Mouse (Mus musculus): ENCODE results near the gene Rpgrip1. TPM values are rescaled to one million over a fixed set of nuclear protein-coding genes. Genes with fewer than 3 reads are reported as not detected.
A peak's percentile ranks its signal among the peaks of the same experiment; 100 is the strongest.

Rpgrip1 gene
- polyA plus RNA-seq, 1 experiment, result 2.0 TPM

DNA sequence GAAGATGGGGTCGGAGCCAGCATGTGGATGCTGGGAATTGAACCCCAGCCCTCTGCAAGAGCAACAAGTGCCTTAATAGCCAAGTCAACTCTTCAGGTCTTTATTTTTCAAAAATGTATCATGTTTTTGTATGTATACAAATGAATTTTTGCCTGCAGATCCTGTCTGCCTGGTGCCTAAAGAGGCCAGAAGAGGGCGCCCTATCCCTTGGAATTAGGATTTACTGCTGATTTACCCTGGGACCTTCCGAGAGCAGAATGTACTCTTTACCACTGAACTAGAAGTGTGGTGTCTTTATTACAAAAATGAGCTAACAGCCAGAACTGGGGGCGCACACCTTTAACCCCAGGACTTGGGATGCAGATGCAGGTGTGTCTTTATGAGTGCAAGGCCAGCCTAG lies 13.4 kb downstream of the Rpgrip1 start:
- TF ChIP-seq POLR2A (IDR thresholded peaks at IDR 0.05; ENCODE audit: borderline replicate concordance, extremely low read depth, insufficient read depth, insufficient read length, poor library complexity, severe bottlenecking) (no peak), CTCF (IDR thresholded peaks at IDR 0.05; ENCODE audit: borderline replicate concordance, extremely low read depth, insufficient read depth, insufficient read length) (peak; percentile 70; the same call in 1 of the 2 replicates)
- peak; percentile 82 for DNase-seq (ENCODE audit: low read depth)

DNA sequence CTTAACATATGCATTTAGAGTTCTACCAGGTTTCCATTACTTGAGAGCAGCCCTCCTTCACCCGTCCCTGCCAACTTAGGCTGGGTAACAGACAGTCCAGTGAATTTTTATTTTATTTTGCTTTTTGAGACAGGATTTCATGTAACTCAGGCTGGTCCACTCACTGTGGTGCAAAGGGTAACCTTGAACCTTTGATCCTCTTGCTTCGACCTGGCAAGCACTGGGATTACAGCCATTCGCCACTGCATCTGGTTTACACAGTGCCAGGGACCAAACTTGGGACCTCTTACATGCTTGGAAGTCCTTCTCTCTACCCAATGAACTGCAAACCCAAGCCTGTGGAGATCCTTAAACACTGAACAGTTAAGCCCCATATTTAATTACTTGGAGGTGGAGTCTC lies 14.1 kb downstream of the Rpgrip1 start:
- no peak for DNase-seq (ENCODE audit: low read depth)
- no peak for TF ChIP-seq CTCF (IDR thresholded peaks at IDR 0.05; ENCODE audit: borderline replicate concordance, extremely low read depth, insufficient read depth, insufficient read length)
- TF ChIP-seq POLR2A (IDR thresholded peaks at IDR 0.05; ENCODE audit: borderline replicate concordance, extremely low read depth, insufficient read depth, insufficient read length, poor library complexity, severe bottlenecking), result no peak

DNA sequence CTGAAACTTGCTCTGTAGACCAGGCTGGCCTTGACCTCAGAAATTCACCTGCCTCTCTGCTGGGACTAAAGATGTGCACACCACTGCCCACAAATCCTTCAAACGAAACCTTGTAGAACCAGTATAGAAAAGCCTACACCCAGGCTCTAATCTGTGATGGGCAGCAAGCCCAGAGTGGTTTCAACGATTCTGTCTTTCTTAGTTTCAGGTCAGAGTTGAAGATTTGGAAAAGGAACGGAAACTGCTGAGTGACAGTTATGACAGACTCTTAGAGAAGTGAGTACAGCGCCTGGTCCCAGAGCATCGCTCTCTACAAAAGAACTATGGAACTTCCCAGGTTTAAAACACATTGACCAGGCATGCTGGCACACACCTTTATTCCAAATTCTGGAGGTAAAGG lies 23.1 kb downstream of the Rpgrip1 start:
- TF ChIP-seq POLR2A (IDR thresholded peaks at IDR 0.05; ENCODE audit: borderline replicate concordance, extremely low read depth, insufficient read depth, insufficient read length, poor library complexity, severe bottlenecking) (no peak), CTCF (IDR thresholded peaks at IDR 0.05; ENCODE audit: borderline replicate concordance, extremely low read depth, insufficient read depth, insufficient read length) (no peak)
- DNase-seq (ENCODE audit: low read depth), result no peak

DNA sequence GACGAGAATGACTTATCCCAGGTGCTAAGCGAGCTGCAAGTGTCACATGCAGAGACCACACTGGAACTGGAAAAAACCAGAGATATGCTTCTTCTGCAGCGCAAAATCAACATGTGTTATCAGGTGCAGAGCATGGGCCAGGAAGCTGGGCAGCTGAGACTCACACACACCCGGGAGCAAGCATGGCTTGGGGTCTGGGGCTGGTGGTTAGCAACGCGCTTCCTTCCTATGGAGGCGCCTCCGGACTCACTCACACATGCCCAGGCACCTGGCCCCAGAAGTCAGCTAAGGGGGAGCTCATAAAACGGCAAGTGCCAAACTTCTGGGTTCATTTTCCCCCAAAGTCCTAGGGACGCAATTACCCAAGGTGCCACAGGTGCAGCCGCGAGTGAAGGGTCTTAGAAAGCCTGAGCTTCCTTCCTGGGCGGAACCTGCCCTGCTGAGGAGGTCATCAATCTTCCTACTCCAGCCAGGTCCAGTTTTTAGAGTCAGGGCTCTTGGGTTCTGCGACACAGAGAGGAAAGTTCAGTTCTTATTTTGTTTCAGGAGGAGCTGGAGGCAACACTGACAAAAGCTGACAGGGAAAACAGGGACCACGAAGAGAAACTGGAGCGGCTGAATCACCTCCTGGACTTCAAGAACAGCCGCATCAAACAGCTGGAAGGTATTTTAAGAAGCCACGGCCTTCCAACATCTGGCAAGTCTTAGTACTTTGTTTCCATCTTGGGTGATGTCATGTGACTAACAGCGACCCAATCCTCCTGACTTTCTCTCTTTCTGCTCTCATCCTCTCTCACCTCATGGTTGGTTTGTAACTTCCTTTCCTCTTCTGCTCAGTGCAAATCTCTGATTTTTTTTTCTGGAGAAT lies 30.3 kb downstream of the Rpgrip1 start:
- TF ChIP-seq CTCF (IDR thresholded peaks at IDR 0.05; ENCODE audit: borderline replicate concordance, extremely low read depth, insufficient read depth, insufficient read length) (no peak), POLR2A (IDR thresholded peaks at IDR 0.05; ENCODE audit: borderline replicate concordance, extremely low read depth, insufficient read depth, insufficient read length, poor library complexity, severe bottlenecking) (no peak)
- no peak for DNase-seq (ENCODE audit: low read depth)

DNA sequence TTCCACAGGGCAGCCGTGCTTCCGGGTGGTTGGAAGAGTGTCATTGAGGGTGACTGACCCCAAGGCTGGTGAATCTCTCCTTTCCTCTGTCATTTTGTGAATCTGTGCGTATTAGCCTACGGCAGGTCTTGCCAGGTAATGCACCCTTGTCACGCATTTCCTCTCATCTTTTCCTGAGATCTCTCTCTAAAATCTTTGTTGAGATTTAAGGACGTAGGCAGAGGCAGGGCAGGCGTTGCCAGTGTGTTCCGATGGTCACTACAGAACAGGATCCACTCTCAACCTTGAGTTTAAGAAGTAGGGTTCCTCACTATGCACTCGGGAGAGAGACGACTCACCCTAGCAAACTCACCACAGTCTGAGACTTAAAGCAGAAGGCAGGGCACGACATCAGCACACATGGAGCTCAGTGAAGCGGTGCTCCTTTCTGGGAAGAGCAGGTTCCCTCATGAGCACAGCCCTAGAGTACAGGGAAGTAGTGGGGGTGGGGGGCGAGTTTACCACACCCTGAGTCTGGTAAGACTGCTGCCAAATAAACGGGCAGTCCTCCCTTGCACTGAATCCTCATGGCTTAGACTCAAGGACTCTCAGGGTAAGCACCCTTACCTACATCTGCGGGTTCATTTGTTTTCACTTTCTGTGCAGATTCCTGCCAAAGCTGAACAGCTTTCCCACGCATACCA lies 31.1 kb downstream of the Rpgrip1 start:
- TF ChIP-seq POLR2A (IDR thresholded peaks at IDR 0.05; ENCODE audit: borderline replicate concordance, extremely low read depth, insufficient read depth, insufficient read length, poor library complexity, severe bottlenecking) (no peak), CTCF (IDR thresholded peaks at IDR 0.05; ENCODE audit: borderline replicate concordance, extremely low read depth, insufficient read depth, insufficient read length) (no peak)
- no peak for DNase-seq (ENCODE audit: low read depth)

DNA sequence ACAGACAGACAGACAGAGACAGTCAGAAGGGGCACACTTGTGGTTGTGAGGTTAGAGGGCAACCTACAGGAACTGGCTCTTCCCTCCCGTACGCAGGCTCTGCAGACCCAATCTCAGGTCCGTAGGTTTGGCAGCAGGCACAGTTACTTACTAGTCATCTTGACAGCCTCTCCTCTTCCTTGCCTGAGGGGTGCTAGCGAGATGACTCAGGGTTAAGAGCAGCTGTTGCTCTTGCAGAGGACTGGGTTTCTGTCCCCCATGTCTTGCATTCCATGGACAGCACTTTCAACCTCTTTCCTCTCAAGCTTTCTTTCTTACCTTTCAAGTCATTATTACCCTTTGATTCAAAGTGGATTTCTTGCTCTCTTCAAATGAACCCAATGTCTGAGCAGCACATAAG lies 33.7 kb downstream of the Rpgrip1 start:
- TF ChIP-seq CTCF (IDR thresholded peaks at IDR 0.05; ENCODE audit: borderline replicate concordance, extremely low read depth, insufficient read depth, insufficient read length) (no peak), POLR2A (IDR thresholded peaks at IDR 0.05; ENCODE audit: borderline replicate concordance, extremely low read depth, insufficient read depth, insufficient read length, poor library complexity, severe bottlenecking) (no peak)
- DNase-seq (ENCODE audit: low read depth), result no peak

DNA sequence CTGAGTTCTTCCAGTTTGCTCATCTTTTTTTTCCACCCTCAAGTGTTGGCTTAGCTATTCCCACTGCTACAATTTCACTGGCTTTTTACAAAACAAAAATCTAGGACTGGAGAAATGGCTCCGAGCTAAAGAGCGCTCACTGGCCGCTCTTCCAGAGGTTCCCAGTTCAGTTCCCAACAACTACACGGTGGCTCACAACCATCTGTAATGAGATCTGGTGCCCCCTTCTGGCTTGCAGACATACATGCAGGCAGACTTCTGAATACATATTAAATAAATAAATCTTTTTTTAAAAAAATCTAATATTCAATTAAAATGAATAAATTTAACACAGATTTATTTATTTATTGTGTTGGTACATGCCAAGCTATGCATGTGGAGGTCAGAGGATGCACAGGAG lies 36.0 kb downstream of the Rpgrip1 start:
- TF ChIP-seq POLR2A (IDR thresholded peaks at IDR 0.05; ENCODE audit: borderline replicate concordance, extremely low read depth, insufficient read depth, insufficient read length, poor library complexity, severe bottlenecking), result no peak
- TF ChIP-seq CTCF (IDR thresholded peaks at IDR 0.05; ENCODE audit: borderline replicate concordance, extremely low read depth, insufficient read depth, insufficient read length), result peak; percentile 36; the same call in 1 of the 2 replicates
- DNase-seq (ENCODE audit: low read depth), result peak; percentile 14

GRCm38 (mm10) chr14:52149888-52150287 lies 39.4 kb downstream of the Rpgrip1 start:
- TF ChIP-seq CTCF (IDR thresholded peaks at IDR 0.05; ENCODE audit: borderline replicate concordance, extremely low read depth, insufficient read depth, insufficient read length) (no peak), POLR2A (IDR thresholded peaks at IDR 0.05; ENCODE audit: borderline replicate concordance, extremely low read depth, insufficient read depth, insufficient read length, poor library complexity, severe bottlenecking) (no peak)
- no peak for DNase-seq (ENCODE audit: low read depth)

DNA sequence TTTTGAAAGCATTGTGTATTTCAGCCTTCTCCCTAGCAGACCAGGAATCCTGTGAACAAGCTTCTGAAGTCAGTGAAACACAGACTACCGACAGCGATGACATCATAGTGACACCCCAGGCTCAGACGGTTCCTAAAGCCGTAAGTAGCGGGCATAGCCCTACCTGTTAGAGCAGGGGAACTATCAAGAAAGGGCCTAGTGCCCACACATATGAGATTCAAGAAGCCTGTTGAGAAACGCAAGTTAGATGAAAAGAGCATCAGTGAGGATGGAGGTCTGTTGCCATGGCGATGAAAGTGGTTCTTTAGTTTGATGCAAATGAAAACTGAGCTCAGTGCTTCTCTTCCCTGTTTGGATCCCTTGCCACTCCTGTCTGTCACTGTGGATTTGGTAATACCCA lies 41.7 kb downstream of the Rpgrip1 start:
- DNase-seq (ENCODE audit: low read depth), result peak; percentile 82
- TF ChIP-seq POLR2A (IDR thresholded peaks at IDR 0.05; ENCODE audit: borderline replicate concordance, extremely low read depth, insufficient read depth, insufficient read length, poor library complexity, severe bottlenecking), result no peak
- TF ChIP-seq CTCF (IDR thresholded peaks at IDR 0.05; ENCODE audit: borderline replicate concordance, extremely low read depth, insufficient read depth, insufficient read length), result no peak

GRCm38 (mm10) chr14:52152613-52153012 lies 42.1 kb downstream of the Rpgrip1 start:
- no peak for TF ChIP-seq CTCF (IDR thresholded peaks at IDR 0.05; ENCODE audit: borderline replicate concordance, extremely low read depth, insufficient read depth, insufficient read length)
- no peak for TF ChIP-seq POLR2A (IDR thresholded peaks at IDR 0.05; ENCODE audit: borderline replicate concordance, extremely low read depth, insufficient read depth, insufficient read length, poor library complexity, severe bottlenecking)
- DNase-seq (ENCODE audit: low read depth), result peak; percentile 49

- TF ChIP-seq CTCF (IDR thresholded peaks at IDR 0.05; ENCODE audit: borderline replicate concordance, extremely low read depth, insufficient read depth, insufficient read length) (no peak), POLR2A (IDR thresholded peaks at IDR 0.05; ENCODE audit: borderline replicate concordance, extremely low read depth, insufficient read depth, insufficient read length, poor library complexity, severe bottlenecking) (no peak)
Observed at GRCm38 (mm10) chr14:52155008-52155407, 44.5 kb downstream of the Rpgrip1 start.

More at GRCm38 (mm10) chr14:52155008-52155407, 44.5 kb downstream of the Rpgrip1 start:
- no peak for DNase-seq (ENCODE audit: low read depth)

Measured in brain, embryonic 14.5 days (tissue).